Mouse (Mus musculus): Measurements from ENCODE around the gene Htr6.

- no peak for TF ChIP-seq CTCF (IDR thresholded peaks at IDR 0.05; ENCODE audit: control insufficient read depth, insufficient read depth, insufficient replicate concordance, low read depth, low read length)
- no peak for TF ChIP-seq POLR2A (IDR thresholded peaks at IDR 0.05; ENCODE audit: control insufficient read depth, low read depth, low read length)
Measured at GRCm38 (mm10) chr4:139018388-139018787, 57.0 kb downstream of the Htr6 start.

Data from testis, adult 2 months (tissue).